Mouse (Mus musculus): ENCODE results near the gene Zfp668. TPM values are rescaled to one million over a fixed set of nuclear protein-coding genes. Genes with fewer than 3 reads are reported as not detected.
"Not testable (repeated sequence)": the region's sequence is repeated elsewhere in the genome, so short reads cannot be mapped to it uniquely, and the experiment has no call there.

The Zfp668 gene
- total RNA-seq, 2 experiments from 2014 or later = 6.3 to 7.7 TPM

GRCm38 (mm10) chr7:127841340-127842000, 35.2 kb downstream of the Zfp668 start:
- peak; percentile 96 to 97 for DNase-seq

DNA sequence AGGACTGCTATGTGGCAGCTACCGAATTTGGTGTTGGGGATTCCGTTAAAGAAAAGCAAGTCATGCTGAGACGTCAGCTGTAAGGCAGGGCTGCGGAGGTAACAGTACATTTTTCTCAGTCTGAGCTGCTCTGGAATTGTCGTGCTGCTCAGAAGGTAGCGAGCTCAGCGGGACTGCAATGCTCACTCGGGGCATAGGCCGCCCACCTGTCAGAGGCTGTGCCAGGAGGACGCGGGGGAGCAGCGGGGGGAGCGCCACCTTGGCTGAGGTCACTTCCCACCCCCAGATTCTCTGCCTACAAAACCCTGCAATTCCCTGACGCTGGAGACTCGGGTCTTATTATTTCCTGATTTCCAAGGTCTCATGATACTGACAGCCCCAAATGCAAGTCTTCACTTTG, 35.7 kb downstream of the Zfp668 start:
- peak; percentile 45 to 68 for DNase-seq

DNA sequence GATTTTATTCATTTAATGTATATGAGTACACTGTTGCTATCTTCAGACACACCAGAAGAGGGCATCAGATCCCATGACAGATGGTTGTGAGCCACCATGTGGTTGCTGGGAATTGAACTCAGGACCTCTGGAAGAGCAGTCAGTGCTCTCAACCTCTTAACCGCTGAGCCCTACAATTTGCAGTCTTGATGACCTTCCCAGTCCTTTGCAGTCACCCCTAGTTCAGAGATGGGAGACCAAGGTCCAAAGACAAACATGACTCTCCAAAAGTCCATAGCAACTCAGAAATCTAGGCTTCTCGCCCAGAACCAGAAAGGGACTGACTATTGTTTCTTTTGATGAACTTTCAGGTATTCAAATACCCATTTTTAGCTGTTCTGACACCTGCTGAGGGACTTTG, 36.6 kb downstream of the Zfp668 start:
- not testable (repeated sequence) for DNase-seq

GRCm38 (mm10) chr7:127837878-127838277, 38.8 kb downstream of the Zfp668 start:
- not testable (repeated sequence) for DNase-seq

GRCm38 (mm10) chr7:127837473-127837872, 39.2 kb downstream of the Zfp668 start:
- no peak for DNase-seq

DNA sequence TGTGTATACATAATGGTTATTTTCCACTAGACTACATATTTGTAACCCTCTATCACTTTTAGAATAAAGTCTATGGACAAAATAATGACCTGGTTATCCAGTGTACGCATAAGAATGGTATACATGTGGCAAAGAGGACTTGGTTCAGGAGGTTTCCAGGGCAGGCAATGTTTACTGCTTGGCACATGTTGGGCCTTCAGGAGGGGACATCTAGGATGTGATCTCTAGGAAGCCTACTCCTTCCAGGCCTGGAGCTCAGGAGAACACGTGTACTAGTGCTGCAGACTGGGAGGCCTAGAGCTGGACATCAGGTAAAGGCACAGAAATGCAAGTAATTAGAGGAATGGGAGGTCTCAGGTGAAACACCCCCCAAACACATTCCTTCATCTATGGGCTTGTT, 41.1 kb downstream of the Zfp668 start:
- DNase-seq = no peak

- peak in 1 of 2 experiments; percentile 47 for DNase-seq
Observed at GRCm38 (mm10) chr7:127824176-127824871, 52.3 kb downstream of the Zfp668 start, which contains the start of the genes Stx4a and Stx1b. Gene Stx4a, plus strand, starts transcription at chr7:127824294. Gene Stx1b, minus strand, starts transcription at chr7:127824549.

DNA sequence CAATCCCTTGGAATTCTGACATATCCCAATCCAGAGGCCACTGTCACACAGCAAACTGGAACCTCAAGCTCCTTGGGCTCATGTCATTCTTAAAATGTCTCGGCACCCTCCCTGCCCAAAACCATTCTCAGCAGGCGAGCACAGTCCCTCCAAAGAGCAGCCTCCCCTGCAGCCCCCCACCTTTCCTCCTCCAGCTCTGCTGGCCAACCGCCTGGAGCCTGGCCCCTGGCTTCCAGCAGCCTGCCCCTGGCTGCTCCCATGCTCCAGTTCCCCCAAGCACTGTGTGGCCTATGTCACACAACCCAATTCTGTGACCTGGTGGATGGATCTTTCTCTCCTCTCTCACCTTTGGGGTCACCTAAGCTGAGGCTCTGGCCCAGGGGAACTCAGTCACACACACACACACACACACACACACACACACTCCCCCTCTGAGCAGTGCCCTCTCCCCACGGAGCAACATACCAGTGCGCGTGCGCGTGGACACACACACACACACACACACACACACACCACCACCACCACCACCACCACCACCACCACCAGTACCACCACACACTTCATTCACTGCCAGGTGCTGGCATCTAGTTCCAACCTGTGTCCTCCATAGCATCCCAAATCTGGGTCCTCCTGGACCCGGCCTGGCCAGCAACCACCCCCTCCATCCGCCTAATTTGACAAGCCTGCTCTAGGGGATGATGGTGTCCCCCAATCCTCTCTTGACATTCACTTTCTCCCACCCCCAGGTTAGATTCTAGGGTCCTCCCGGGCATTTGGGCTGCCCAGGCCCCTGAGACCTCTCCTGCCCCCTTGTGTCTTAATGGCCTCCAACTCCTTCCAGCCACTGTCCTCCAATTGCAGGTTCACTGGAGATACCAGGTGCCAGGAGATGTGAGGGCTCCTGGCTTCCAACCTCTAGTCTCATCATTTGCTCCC, 53.1 kb downstream of the Zfp668 start:
- DNase-seq = no peak

GRCm38 (mm10) chr7:127822494-127822893, 54.1 kb downstream of the Zfp668 start:
- DNase-seq = no peak

DNA sequence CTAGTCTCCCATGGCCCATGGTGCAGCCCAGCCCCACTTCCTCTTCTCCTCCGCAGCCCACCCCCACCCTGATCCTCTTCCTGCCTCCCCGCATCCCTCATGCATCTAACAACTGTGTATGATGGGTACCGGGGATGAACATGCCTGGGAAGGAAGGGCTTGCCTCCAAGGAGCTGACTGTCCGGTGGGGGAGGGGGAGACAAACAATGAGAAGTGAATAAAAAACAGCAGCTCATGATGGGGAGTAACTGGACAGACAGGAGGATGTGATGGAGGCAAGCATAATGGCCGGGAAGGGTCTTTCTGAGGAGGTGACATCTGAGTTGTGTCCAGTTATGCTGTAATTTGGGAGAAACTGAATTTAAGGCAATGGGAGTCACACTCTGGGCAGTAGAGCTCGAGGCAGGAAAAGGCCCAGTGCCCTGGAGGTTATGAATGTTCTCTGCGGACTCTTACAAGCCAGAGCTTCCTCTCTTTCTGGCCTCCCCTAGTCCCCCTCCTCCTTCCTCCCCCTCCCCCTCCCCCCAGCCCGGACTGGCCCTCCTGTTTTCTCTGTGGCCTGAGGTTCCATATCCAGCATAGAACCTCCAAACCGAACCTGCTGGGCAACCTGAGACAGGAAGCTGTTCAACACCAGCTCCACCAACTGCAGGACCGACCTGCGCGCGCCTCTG, 55.7 kb downstream of the Zfp668 start:
- peak in 1 of 2 experiments; percentile 31 for DNase-seq

GRCm38 (mm10) chr7:127817776-127818175, 58.9 kb downstream of the Zfp668 start:
- DNase-seq = no peak

DNA sequence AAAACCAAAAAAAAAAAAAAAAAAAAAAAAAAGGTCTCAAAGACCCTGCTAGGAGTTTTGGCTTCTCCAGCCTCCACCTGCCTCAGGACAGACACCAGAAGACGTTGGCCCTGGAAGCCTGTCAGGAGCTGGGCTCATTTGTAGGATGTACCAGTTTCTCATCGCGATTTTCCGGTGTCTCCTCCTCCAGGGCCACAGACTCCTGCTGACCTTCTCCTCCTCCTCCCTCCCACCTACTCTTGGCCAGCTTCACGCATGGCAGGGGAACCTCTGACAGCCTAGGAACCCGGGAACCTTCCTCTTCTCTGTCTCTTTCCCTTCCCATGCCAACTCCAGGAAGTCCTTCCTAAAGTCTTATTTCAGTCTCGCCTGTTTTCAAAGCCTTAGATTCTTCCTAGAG, 59.6 kb downstream of the Zfp668 start:
- no peak for DNase-seq

GRCm38 (mm10) chr7:127815954-127816821, 60.4 kb downstream of the Zfp668 start:
- DNase-seq = peak; percentile 45 to 59

GRCm38 (mm10) chr7:127815116-127815665, 61.4 kb downstream of the Zfp668 start:
- no peak for DNase-seq

GRCm38 (mm10) chr7:127814241-127814921, 62.2 kb downstream of the Zfp668 start:
- peak; percentile 77 for DNase-seq

GRCm38 (mm10) chr7:127813821-127814220, 62.8 kb downstream of the Zfp668 start:
- peak; percentile 37 to 43 for DNase-seq
